Mouse (Mus musculus) heart, postnatal 0 days (tissue): Measurements from ENCODE around the gene Ubash3b.

Experiments
- CTCF ChIP-seq: IDR thresholded peaks from 2 replicates; pipeline ENCODE4 v1.5.1; 2016; ENCODE audit warnings: antibody characterized with exemption, control low read depth, low read depth
- EP300 ChIP-seq: IDR thresholded peaks from 2 replicates; pipeline ENCODE4 v1.6.1; 2016; ENCODE audit warnings: antibody characterized with exemption, low read depth

DNA sequence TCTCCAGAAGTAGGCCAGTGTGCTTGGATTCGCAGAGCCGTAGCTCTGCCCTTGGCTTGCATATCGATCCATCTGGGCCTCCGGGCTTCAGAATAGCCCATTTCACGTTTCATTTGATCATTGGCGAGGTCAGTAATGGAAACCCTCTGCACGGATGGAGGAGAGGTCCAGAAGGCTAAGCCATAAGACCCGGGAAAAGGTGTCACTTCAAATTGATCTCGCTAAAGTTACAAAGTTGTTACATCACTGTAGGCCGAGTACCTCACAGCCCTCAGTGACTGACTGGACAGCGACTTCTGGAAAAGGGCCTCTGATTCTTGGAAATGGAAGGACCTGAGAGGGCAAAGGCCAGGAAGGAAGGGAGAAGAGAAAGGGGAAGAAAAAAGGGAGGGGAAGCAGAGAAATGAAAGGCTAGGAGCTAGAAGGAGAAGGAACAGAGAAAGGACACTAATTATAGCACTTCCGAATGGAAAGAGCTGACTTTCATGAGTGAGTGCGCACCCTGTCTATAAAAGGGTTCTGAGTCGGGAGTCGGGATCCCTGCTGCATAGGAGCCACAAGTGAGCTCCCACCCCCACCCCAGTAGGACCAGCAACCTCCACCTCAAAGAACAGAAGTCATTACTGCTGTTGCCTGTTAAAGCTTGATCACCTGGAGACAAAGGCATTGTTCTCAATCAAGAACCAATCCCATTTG is 3.5 kb downstream of the Ubash3b start:
- TF ChIP-seq CTCF (no peak), EP300 (no peak)
